Mouse (Mus musculus): ENCODE data around the gene Rpusd2.
"Not testable (repeated sequence)": the region's sequence is repeated elsewhere in the genome, so short reads cannot be mapped to it uniquely, and the experiment has no call there.

The Rpusd2 gene

GRCm38 (mm10) chr2:119034656-119035396 is at the start of gene Rpusd2:
Gene Rpusd2 (plus strand): TSS chr2:119034790.
- peak; percentile 97 for DNase-seq

GRCm38 (mm10) chr2:118995490-118995889 is 39.1 kb upstream of the Rpusd2 start:
- DNase-seq, result no peak

- DNase-seq, result no peak
Observed at GRCm38 (mm10) chr2:118995919-118996797, 38.4 kb upstream of the Rpusd2 start.

- DNase-seq, result no peak
Observed at GRCm38 (mm10) chr2:118996798-118997105, 37.8 kb upstream of the Rpusd2 start.

GRCm38 (mm10) chr2:118998115-118998866 is 36.3 kb upstream of the Rpusd2 start:
- no peak for DNase-seq

GRCm38 (mm10) chr2:118999025-118999639 is 35.5 kb upstream of the Rpusd2 start:
- DNase-seq, result no peak

GRCm38 (mm10) chr2:119006886-119007285 is 27.7 kb upstream of the Rpusd2 start:
- no peak for DNase-seq

- DNase-seq, result no peak
Observed at GRCm38 (mm10) chr2:119009376-119009775, 25.2 kb upstream of the Rpusd2 start.

- no peak for DNase-seq
Observed at GRCm38 (mm10) chr2:119014989-119015388, 19.6 kb upstream of the Rpusd2 start.

GRCm38 (mm10) chr2:119015604-119016180 is 18.9 kb upstream of the Rpusd2 start:
- DNase-seq, result no peak

- DNase-seq, result not testable (repeated sequence)
Observed at GRCm38 (mm10) chr2:119016312-119016711, 18.3 kb upstream of the Rpusd2 start.

GRCm38 (mm10) chr2:119017647-119018046 is 16.9 kb upstream of the Rpusd2 start:
- DNase-seq, result no peak

GRCm38 (mm10) chr2:119018391-119019122 is 16.0 kb upstream of the Rpusd2 start:
- peak; percentile 55 for DNase-seq

- DNase-seq, result peak; percentile 60
Observed at GRCm38 (mm10) chr2:119019131-119019530, 15.5 kb upstream of the Rpusd2 start.

GRCm38 (mm10) chr2:119019538-119019937 is 15.1 kb upstream of the Rpusd2 start:
- DNase-seq, result no peak

GRCm38 (mm10) chr2:119023154-119023660 is 11.4 kb upstream of the Rpusd2 start:
- no peak for DNase-seq

GRCm38 (mm10) chr2:119024536-119025238 is 9.9 kb upstream of the Rpusd2 start:
- DNase-seq, result peak; percentile 23

GRCm38 (mm10) chr2:119025239-119025616 is 9.4 kb upstream of the Rpusd2 start:
- DNase-seq, result no peak

GRCm38 (mm10) chr2:119026951-119027350 is 7.6 kb upstream of the Rpusd2 start:
- no peak for DNase-seq

GRCm38 (mm10) chr2:119028941-119029551 is 5.5 kb upstream of the Rpusd2 start, which contains the start of gene Ccdc32:
Gene Ccdc32 (minus strand): TSS chr2:119029393.
- DNase-seq, result peak; percentile 94

Data from embryo, embryonic 11 days (tissue).